Mouse (Mus musculus): ENCODE data around the gene Nrap.

Nrap gene

DNA sequence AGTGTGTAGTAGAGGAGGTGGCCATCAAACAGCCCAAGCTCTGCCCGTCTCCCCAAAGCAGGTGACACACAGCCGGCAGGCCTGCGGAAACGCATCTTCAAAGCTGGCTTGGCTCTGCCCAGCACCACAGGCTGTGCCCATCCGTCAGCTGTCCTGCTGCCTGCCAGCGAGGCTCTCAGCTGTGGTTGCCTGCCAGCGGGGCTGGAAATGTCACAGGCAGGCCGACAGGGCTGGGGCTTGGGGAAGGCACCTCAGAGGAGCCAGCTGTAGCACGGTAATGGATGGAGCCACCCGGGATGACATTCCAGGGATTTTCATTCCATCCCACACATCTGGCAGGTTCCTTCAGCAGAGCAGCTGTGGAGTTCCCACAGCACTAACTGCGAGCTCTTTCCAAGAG is 89.0 kb downstream of the Nrap start:
- DNase-seq (ENCODE audit: low spot score) = no peak

- DNase-seq (ENCODE audit: low spot score) = no peak
Observed at GRCm38 (mm10) chr19:56297264-56297663, 92.6 kb downstream of the Nrap start.

DNA sequence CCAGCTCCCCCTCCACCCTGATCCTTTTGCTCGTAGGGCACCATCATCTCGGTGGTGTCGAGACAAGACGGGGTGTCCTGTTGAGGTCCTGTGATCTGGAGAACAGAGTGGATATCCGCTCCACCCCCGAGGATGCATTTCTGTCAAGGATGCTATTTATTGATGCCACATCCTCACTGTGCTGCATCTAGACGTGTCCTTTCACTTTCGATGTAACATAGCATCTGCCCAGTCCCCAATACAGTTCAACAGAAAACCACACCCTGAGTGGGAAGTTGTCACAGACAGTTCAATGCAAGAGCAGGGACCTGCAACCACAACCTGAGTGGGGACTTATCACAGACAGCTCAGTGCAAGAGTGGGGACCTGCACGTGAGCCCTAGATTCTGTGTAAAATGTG is 93.2 kb downstream of the Nrap start:
- no peak for DNase-seq (ENCODE audit: low spot score)

DNA sequence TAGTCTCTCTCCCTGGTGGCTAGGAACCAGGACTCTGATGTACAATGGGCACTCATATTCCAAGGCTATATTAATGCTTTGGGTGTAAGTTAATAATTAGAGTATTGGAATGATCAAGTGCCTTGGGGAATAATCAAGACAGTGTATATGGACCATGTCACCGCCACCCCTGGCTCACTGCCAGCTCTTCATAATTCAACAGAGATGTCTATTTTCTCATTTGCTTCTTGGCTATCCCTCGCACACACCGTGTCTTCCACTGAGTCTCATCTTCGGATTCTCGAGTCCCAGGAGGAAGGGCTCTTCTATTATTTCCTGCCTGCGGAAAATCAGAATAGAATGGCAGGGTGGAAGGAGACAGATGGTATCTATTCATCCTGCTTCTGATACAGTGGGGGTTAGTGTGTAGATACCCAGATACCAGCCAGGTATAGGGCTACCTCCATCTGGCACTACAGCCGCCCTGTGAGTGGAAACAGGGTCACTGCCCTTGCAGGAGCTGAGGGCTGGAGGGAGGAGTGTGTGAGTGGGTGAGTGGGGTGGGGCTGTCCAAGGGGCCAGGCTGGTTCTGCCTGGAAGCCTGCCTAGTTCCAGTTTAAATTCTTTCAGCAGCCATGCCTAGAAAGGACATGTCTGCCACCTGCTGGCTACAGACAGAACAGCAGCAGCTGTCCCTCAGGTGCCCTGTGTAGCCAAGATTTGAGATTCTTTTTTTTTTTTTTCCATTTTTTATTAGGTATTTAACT is 95.0 kb downstream of the Nrap start:
- peak; percentile 38 for DNase-seq (ENCODE audit: low spot score)

DNA sequence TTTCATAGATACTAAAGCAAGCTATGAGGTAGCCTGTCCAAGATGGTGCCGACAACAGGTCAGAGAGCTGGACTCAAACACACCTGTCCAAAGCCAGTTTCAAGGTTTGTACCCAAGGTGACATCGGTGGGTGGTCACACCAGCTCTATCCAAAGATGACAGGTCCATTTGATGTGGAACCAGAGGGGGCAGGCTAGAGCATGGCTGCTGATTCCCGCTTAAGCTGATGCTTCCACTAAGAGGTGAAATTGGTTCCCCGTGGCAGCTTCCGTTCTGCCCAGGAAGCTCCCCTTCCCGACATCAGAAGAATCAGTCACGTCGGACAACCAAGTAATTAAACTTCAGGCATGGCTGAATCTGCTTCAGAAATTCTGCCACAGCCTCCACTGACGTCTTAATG is 97.5 kb downstream of the Nrap start:
- no peak for DNase-seq (ENCODE audit: low spot score)

DNA sequence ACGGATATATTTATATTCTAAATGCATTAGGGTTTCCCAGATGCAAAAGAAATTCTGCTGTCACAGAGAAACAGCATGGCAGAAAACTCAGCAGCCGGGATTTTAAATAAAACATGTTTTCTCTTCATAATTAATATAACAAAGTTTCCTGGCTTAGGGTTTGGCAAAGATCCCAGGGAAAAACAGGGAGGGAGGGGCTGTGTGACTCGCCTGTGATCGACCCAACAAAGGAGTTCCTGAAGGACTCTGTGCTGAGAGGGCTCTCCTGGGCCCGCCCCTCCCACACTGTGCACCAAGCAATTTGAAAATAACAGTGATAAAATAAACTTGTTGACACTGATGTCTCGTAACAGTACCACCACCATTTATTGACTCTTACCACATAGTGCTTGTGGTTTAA is 97.9 kb downstream of the Nrap start:
- no peak for DNase-seq (ENCODE audit: low spot score)

DNA sequence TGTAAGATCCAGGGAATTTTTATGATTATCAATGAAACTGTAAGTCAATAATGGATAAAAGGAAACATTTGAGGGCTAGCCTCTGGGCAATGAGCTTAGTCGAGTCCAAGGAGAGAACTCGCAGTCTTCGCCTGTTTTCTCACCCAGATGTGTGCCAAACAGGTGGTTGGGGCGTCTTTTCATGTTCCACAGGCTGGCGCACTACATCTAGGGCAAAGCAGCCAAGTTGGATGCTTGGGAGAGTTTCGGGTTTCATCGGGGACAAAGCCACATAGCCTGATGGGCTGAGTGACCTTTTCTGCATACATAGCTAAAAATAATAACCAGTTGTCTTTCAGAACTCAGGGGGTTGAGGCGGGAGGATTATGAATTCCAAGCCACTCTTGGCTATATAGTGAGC is 100.2 kb downstream of the Nrap start:
- DNase-seq (ENCODE audit: low spot score) = no peak

GRCm38 (mm10) chr19:56288436-56288835 is 101.4 kb downstream of the Nrap start:
- DNase-seq (ENCODE audit: low spot score) = no peak

DNA sequence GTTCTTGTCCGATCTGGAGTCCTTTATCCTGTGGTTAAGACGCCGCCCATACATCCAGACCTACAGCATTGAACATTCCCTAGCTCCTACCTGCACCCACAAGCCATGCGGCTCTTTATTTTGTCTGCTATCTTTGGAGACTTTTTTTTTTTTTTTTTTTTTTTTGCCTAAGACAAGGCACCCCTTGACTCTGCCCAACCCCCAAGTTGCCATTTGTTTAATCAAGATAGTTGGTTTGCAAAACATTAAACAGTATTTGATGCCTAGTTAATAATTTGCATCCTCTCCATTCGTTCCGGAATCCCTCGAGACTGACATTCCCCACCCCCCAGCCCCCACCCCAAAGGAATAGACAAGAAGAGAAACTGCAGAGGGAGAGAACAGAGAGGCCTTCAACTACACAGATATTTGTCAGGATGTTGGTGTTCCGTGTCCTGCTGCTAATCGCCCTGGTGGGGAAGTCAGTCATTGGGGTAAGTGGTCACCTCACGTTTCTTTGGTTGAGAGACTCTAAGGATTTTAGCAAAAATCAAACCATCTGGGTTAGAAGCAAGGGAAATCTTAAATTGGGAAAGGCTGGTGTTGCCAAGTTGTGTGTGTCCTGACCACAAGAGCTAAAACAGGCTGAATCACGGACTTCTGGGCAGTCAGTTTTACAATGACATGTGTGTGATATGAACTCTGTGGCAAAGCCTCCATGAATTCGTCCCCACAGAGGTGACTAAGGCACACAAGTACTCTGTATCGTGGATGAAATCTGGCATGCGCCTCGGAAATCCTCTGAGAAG is 102.1 kb downstream of the Nrap start:
- DNase-seq (ENCODE audit: low spot score) = no peak

- DNase-seq (ENCODE audit: low spot score) = no peak
Observed at GRCm38 (mm10) chr19:56286866-56287265, 103.0 kb downstream of the Nrap start, which contains the start of gene Habp2. Gene Habp2 (plus strand): TSS chr19:56287137.

GRCm38 (mm10) chr19:56285222-56285621 is 104.6 kb downstream of the Nrap start:
- no peak for DNase-seq (ENCODE audit: low spot score)

DNA sequence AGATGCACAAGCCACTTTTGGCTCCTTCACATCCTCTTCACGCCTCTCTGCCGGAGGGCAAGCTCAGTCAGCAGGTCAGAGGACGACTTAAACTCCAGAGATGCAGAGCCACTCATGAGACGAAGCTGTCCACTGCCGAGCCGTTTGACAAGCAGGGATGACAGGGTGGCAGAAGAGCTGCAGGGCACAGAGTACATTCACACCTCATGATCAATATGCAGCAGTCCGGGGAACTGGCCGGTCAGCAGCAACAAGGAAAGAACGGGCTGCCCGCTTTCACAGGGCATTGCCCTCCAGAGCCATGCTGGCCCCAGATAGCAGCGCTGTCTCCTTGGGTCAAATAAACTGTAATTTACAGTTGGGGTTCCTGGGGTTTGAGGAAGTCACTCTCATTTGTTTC is 111.5 kb downstream of the Nrap start:
- no peak for DNase-seq (ENCODE audit: low spot score)

GRCm38 (mm10) chr19:56277951-56278350 is 111.9 kb downstream of the Nrap start:
- no peak for DNase-seq (ENCODE audit: low spot score)

- DNase-seq (ENCODE audit: low spot score) = no peak
Observed at GRCm38 (mm10) chr19:56277140-56277804, 112.6 kb downstream of the Nrap start.

- DNase-seq (ENCODE audit: low spot score) = no peak
Observed at GRCm38 (mm10) chr19:56272081-56272480, 117.8 kb downstream of the Nrap start.

Measured in urinary bladder, postnatal 10 days (tissue).